Mouse (Mus musculus): ENCODE measurements around the gene Kcnmb2.

- TF ChIP-seq POLR2A (IDR thresholded peaks at IDR 0.05; ENCODE audit: insufficient read depth, low read depth, low read length) (no peak), CTCF (IDR thresholded peaks at IDR 0.05; ENCODE audit: insufficient read depth, low read depth, low read length) (no peak)
These were observed 52.7 kb downstream of the Kcnmb2 start for GRCm38 (mm10) chr3:31955004-31955403.
